Mouse (Mus musculus) forebrain, embryonic 14.5 days (tissue): Measurements from ENCODE around the gene Thumpd2. TPM values are rescaled to one million over a fixed set of nuclear protein-coding genes. Genes with fewer than 3 reads are reported as not detected.
A peak's percentile ranks its signal among the peaks of the same experiment; 100 is the strongest.

Source experiments
- ATAC-seq: fragments of 200-750 bp; cut with Nextera tagmentation; 2 replicates; pipeline ENCODE4 v1.8.0; 2017; ENCODE audit warnings: mild to moderate bottlenecking, moderate library complexity
- DNase-seq: peaks from one replicate; pipeline ENCODE4 v3.0.0-alpha.2; 2015; ENCODE audit warnings: low spot score
- H3K27ac ChIP-seq: fragments of 300-500 bp; sonication (generic); 2 replicates; pipeline ENCODE4 v1.5.1; 2014; ENCODE audit warnings: low read depth, mild to moderate bottlenecking, control low read depth, low read length, moderate library complexity
- H3K27me3 ChIP-seq: fragments of 300-500 bp; sonication (generic); replicated peaks from 2 replicates; pipeline ENCODE4 v1.6.1; 2014; ENCODE audit warnings: low read length, control low read depth, mixed read lengths; ENCODE audit not compliant: control insufficient read depth, insufficient read depth
- H3K36me3 ChIP-seq: fragments of 300-500 bp; sonication (generic); 2 replicates; pipeline ENCODE4 v1.6.1; 2014; ENCODE audit warnings: low read length, control low read depth; ENCODE audit not compliant: control insufficient read depth, insufficient read depth
- H3K4me1 ChIP-seq: fragments of 300-500 bp; sonication (generic); 2 replicates; pipeline ENCODE4 v1.6.1; 2014; ENCODE audit warnings: antibody characterized with exemption, low read length, control low read depth; ENCODE audit not compliant: control insufficient read depth, insufficient read depth
- H3K4me2 ChIP-seq: fragments of 300-500 bp; sonication (generic); 2 replicates; pipeline ENCODE4 v1.6.1; 2014; ENCODE audit warnings: mild to moderate bottlenecking, control low read depth, low read length
- H3K4me3 ChIP-seq: fragments of 300-500 bp; sonication (generic); 2 replicates; pipeline ENCODE4 v1.5.1; 2014; ENCODE audit warnings: low read depth, low read length, control low read depth
- H3K9ac ChIP-seq: fragments of 300-500 bp; sonication (generic); 2 replicates; pipeline ENCODE4 v1.6.1; 2014; ENCODE audit warnings: mild to moderate bottlenecking, low read length, control low read depth, moderate library complexity
- H3K9me3 ChIP-seq: fragments of 300-500 bp; sonication (generic); replicated peaks from 2 replicates; pipeline ENCODE4 v1.6.1; 2016; ENCODE audit warnings: low read length, control low read depth, mixed read lengths; ENCODE audit not compliant: control insufficient read depth
- WGBS: fragments of 180-500 bp; shearing (Covaris S2); extraction: QIAGEN DNeasy Blood & Tissue Kit; methylation state at CpG from one replicate; pipeline ENCODE4 v1.1.7; 2014; 5-methylcytosine and 5-hydroxymethylcytosine counted together
- polyA plus RNA-seq: library from polyadenylated mRNA; unstranded; fragments of >200 nt; fragmentation: Nextera tagmentation; extraction: Ambion mirVana; gene quantifications from 2 replicates; pipeline ENCODE4 v1.2.1, GENCODE M21; 2014

The Thumpd2 gene
- polyA plus RNA-seq, 1 experiment from 2014 or later: 10.3 TPM

DNA sequence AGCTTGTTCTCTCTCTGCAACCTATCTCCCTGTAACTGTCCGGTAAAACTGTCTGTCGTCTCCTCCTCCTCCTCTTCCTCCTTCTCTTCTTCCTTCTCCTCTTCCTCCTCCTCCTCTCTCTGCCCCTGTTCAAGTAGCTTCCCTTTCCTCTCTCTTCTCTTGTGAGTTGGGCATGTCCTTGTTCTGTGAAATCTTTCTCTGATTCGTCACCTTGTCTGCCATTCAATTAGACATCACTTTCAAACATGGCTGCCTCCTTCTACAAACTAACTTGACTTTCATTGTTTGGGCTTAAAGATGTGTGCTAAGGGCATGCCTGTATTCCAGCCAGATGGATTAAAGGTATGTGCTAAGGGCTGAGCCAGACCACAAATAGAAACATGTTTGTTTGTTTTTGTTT is 1.5 kb downstream of the Thumpd2 start:
- Histone ChIP-seq H3K27ac (no peak overlapping the region), H3K9ac (no peak overlapping the region), H3K27me3 (no peaks in the 10 kb centered on the region), H3K4me1 (no peaks in the 10 kb centered on the region), H3K9me3 (no peaks in the 10 kb centered on the region), H3K4me2 (no peak overlapping the region), H3K36me3 (no peaks in the 10 kb centered on the region), H3K4me3 (no peak overlapping the region)
- no peak for DNase-seq
- ATAC-seq: no peak
- WGBS: 94% methylated on average over 3 of the region's 3 CpGs

DNA sequence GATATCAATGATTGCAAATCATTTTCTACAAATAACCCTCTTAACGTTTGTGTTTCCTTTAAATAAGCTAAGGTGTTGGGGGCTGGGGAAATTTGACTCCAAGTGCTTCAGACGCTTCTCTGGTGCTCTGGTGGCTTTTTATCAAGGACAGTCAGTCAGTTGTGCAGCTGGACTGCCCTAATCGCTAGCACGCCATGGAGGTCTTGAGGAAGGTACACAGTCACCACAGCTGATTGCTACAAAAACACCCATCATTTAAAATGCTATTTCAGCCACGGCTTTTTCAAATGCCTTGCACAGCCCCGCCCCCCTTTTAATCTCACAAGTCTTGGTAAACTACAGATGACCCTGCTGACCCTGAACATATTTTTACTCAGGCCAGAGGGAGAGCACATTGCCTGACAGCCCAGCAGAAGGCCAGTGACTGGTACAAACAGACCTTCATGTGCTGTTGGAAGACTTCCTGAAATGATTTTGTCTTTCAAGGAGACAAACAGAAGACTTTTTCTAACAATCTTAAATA is 2.5 kb downstream of the Thumpd2 start:
- no peak for DNase-seq
- Histone ChIP-seq H3K27me3 (no peaks in the 10 kb centered on the region), H3K27ac (no peak overlapping the region), H3K4me3 (no peak overlapping the region), H3K4me2 (no peak overlapping the region), H3K36me3 (no peaks in the 10 kb centered on the region), H3K4me1 (no peaks in the 10 kb centered on the region), H3K9ac (no peak overlapping the region), H3K9me3 (no peaks in the 10 kb centered on the region)
- no peak for ATAC-seq
- WGBS: 80% methylated on average over 6 of the region's 6 CpGs

DNA sequence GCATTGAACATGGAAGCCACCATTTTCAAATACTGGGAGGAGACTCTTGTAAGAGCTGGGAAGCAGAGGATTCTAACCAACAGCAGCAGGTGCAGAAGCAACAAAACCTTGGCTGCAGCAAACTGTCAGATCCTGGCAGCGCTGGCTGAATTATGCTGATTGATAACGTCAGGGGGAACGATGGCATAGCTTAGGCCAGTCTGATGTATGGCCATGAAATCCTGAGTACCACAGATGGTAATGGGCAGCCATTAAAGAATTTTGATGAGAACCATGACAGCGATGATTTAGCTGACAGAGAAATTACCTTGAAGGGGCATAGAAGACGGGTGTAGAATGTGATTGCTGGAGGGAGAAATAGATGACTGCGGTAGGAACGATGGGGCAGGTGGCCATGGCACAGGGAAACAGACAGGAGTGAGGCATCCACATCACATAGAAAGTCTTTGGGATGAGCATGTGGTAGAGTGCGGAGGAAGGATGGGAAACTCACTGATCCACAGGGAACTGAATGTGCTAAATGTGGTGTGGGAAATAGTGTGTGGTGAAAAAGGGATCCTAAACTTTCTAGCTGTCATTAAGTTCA is 8.0 kb downstream of the Thumpd2 start:
- ATAC-seq: no peak
- H3K27me3 ChIP-seq: no peaks in the 10 kb centered on the region
- no peak overlapping the region for H3K9ac ChIP-seq
- H3K36me3 ChIP-seq: peaks cover 11% of the 10 kb centered on the region; the same call in 1 of the 2 replicates
- no peak overlapping the region for H3K4me2 ChIP-seq
- no peaks in the 10 kb centered on the region for H3K9me3 ChIP-seq
- no peak for DNase-seq
- no peak overlapping the region for H3K27ac ChIP-seq
- WGBS: 85% methylated on average over 8 of the region's 8 CpGs
- H3K4me1 ChIP-seq: no peaks in the 10 kb centered on the region
- no peak overlapping the region for H3K4me3 ChIP-seq

GRCm38 (mm10) chr17:81056035-81056434 is 8.8 kb downstream of the Thumpd2 start:
- H3K4me2 ChIP-seq: no peak overlapping the region
- no peaks in the 10 kb centered on the region for H3K4me1 ChIP-seq
- ATAC-seq: no peak
- no peak overlapping the region for H3K9ac ChIP-seq
- no peak overlapping the region for H3K27ac ChIP-seq
- no peaks in the 10 kb centered on the region for H3K9me3 ChIP-seq
- no peak for DNase-seq
- no peaks in the 10 kb centered on the region for H3K27me3 ChIP-seq
- H3K36me3 ChIP-seq: peaks cover 13% of the 10 kb centered on the region; the same call in 1 of the 2 replicates
- H3K4me3 ChIP-seq: no peak overlapping the region
- WGBS: 78% methylated on average over 3 of the region's 3 CpGs

DNA sequence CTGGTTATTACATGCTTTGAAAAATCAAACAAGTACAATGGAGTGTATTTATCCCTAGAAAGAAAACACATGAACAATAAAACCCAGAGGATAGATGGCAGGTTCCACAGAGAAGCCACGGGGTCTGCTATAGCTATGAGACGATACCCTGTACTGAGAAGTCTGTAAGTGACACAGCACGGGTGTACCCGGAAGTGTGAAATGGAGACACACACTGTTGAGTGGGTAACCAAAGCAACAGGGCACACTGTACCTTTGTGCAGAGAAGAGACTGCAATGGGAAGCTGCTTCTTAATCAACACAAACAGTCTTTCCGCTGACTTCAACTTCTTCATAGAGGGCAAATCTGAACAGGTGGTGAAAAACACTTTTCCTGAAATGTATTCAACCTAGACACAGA is 9.4 kb downstream of the Thumpd2 start:
- H3K27ac ChIP-seq: no peak overlapping the region
- H3K4me2 ChIP-seq: no peak overlapping the region
- H3K27me3 ChIP-seq: no peaks in the 10 kb centered on the region
- no peak overlapping the region for H3K4me3 ChIP-seq
- no peaks in the 10 kb centered on the region for H3K9me3 ChIP-seq
- no peaks in the 10 kb centered on the region for H3K4me1 ChIP-seq
- no peak for DNase-seq
- WGBS: 90% methylated on average over 5 of the region's 5 CpGs
- peaks cover 13% of the 10 kb centered on the region; the same call in 1 of the 2 replicates for H3K36me3 ChIP-seq
- no peak for ATAC-seq
- no peak overlapping the region for H3K9ac ChIP-seq

GRCm38 (mm10) chr17:81053274-81053673 is 11.6 kb downstream of the Thumpd2 start:
- DNase-seq: no peak
- H3K4me1 ChIP-seq: no peaks in the 10 kb centered on the region
- peaks cover 13% of the 10 kb centered on the region; the same call in 1 of the 2 replicates for H3K36me3 ChIP-seq
- ATAC-seq: no peak
- no peak overlapping the region for H3K4me2 ChIP-seq
- H3K27me3 ChIP-seq: no peaks in the 10 kb centered on the region
- H3K9me3 ChIP-seq: no peaks in the 10 kb centered on the region
- H3K9ac ChIP-seq: no peak overlapping the region
- H3K4me3 ChIP-seq: no peak overlapping the region
- 83% methylated on average over 2 of the region's 2 CpGs for WGBS
- no peak overlapping the region for H3K27ac ChIP-seq

- Histone ChIP-seq H3K9ac (no peak overlapping the region), H3K9me3 (no peaks in the 10 kb centered on the region), H3K36me3 (peaks cover 11% of the 10 kb centered on the region), H3K4me2 (no peak overlapping the region), H3K27ac (no peak overlapping the region), H3K27me3 (no peaks in the 10 kb centered on the region), H3K4me3 (no peak overlapping the region), H3K4me1 (no peaks in the 10 kb centered on the region)
- no peak for ATAC-seq
- 81% methylated on average over 7 of the region's 7 CpGs for WGBS
- no peak for DNase-seq
Observed at GRCm38 (mm10) chr17:81047930-81048564, 16.8 kb downstream of the Thumpd2 start.

- no peaks in the 10 kb centered on the region for H3K27me3 ChIP-seq
- ATAC-seq (no peak), DNase-seq (peak; percentile 6)
- H3K27ac ChIP-seq: no peak overlapping the region
- H3K9ac ChIP-seq: no peak overlapping the region
- no peak overlapping the region for H3K4me3 ChIP-seq
- no peaks in the 10 kb centered on the region for H3K4me1 ChIP-seq
- H3K4me2 ChIP-seq: no peak overlapping the region
- peaks cover 21% of the 10 kb centered on the region for H3K36me3 ChIP-seq
- no peaks in the 10 kb centered on the region for H3K9me3 ChIP-seq
- 93% methylated on average over 9 of the region's 9 CpGs for WGBS
Observed at GRCm38 (mm10) chr17:81045525-81046150, 19.2 kb downstream of the Thumpd2 start.

DNA sequence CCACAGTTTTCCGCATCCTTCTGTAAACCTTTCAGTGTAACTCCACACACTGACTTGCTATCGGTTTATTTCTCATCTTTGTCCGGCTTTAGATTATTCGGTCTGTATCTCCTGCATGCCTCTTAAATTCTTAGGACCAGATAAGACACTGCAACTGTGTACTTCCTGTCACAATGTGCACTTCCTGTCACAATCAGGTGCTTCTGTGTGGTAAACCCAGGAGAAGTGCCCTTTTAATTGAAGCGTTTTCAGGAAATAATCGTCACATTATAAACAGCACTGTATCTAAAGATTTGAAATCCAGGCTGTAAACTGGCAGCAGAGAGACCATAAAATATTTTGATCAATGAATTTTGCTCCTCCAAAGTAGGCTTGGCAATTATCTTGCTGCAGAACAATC is 19.8 kb downstream of the Thumpd2 start:
- Histone ChIP-seq H3K4me1 (no peaks in the 10 kb centered on the region), H3K9me3 (no peaks in the 10 kb centered on the region), H3K4me3 (no peak overlapping the region), H3K9ac (no peak overlapping the region), H3K27ac (no peak overlapping the region), H3K4me2 (no peak overlapping the region), H3K27me3 (no peaks in the 10 kb centered on the region), H3K36me3 (peaks cover 24% of the 10 kb centered on the region)
- ATAC-seq (no peak), DNase-seq (no peak)
- 96% methylated on average over 6 of the region's 6 CpGs for WGBS
